Mouse (Mus musculus): ENCODE data around the gene Rftn1. TPM values are rescaled to one million over a fixed set of nuclear protein-coding genes. Genes with fewer than 3 reads are reported as not detected.

Rftn1 gene
- polyA plus RNA-seq, 1 experiment from 2014 or later, result 12.8 TPM

GRCm38 (mm10) chr17:50231206-50231605 is 40.7 kb upstream of the Rftn1 start:
- Histone ChIP-seq H3K4me1 (ENCODE audit: control insufficient read depth, insufficient read depth, low read length) (peaks cover 3% of the 10 kb centered on the region; the same call in 1 of the 2 replicates), H3K9ac (replicated peaks; ENCODE audit: low read length) (no peak overlapping the region), H3K4me3 (replicated peaks; ENCODE audit: low read depth, low read length) (no peak overlapping the region), H3K4me2 (ENCODE audit: low read length) (no peak overlapping the region), H3K27ac (replicated peaks; ENCODE audit: low read depth, low read length) (no peak overlapping the region), H3K36me3 (ENCODE audit: control insufficient read depth, insufficient read depth, low read length) (no peaks in the 10 kb centered on the region), H3K27me3 (ENCODE audit: control insufficient read depth, insufficient read depth, low read length) (no peaks in the 10 kb centered on the region), H3K9me3 (ENCODE audit: control insufficient read depth, low read length) (no peaks in the 10 kb centered on the region)
- no peak for ATAC-seq (ENCODE audit: low FRiP score, low TSS enrichment)
- no peak for DNase-seq
- 82% methylated on average over 8 of the region's 8 CpGs for WGBS

GRCm38 (mm10) chr17:50229534-50229933 is 39.1 kb upstream of the Rftn1 start:
- ATAC-seq (ENCODE audit: low FRiP score, low TSS enrichment) (no peak), DNase-seq (no peak)
- Histone ChIP-seq H3K4me1 (ENCODE audit: control insufficient read depth, insufficient read depth, low read length) (no peaks in the 10 kb centered on the region), H3K4me2 (ENCODE audit: low read length) (no peak overlapping the region), H3K27ac (replicated peaks; ENCODE audit: low read depth, low read length) (no peak overlapping the region), H3K4me3 (replicated peaks; ENCODE audit: low read depth, low read length) (no peak overlapping the region), H3K36me3 (ENCODE audit: control insufficient read depth, insufficient read depth, low read length) (no peaks in the 10 kb centered on the region), H3K27me3 (ENCODE audit: control insufficient read depth, insufficient read depth, low read length) (no peaks in the 10 kb centered on the region), H3K9ac (replicated peaks; ENCODE audit: low read length) (no peak overlapping the region), H3K9me3 (ENCODE audit: control insufficient read depth, low read length) (no peaks in the 10 kb centered on the region)
- 86% methylated on average over 4 of the region's 4 CpGs for WGBS

GRCm38 (mm10) chr17:50227366-50227765 is 36.9 kb upstream of the Rftn1 start:
- 73% methylated on average over 7 of the region's 7 CpGs for WGBS
- Histone ChIP-seq H3K27me3 (ENCODE audit: control insufficient read depth, insufficient read depth, low read length) (no peaks in the 10 kb centered on the region), H3K9me3 (ENCODE audit: control insufficient read depth, low read length) (no peaks in the 10 kb centered on the region), H3K36me3 (ENCODE audit: control insufficient read depth, insufficient read depth, low read length) (no peaks in the 10 kb centered on the region), H3K27ac (replicated peaks; ENCODE audit: low read depth, low read length) (no peak overlapping the region), H3K4me3 (replicated peaks; ENCODE audit: low read depth, low read length) (no peak overlapping the region), H3K9ac (replicated peaks; ENCODE audit: low read length) (no peak overlapping the region), H3K4me2 (ENCODE audit: low read length) (no peak overlapping the region), H3K4me1 (ENCODE audit: control insufficient read depth, insufficient read depth, low read length) (no peaks in the 10 kb centered on the region)
- DNase-seq (no peak), ATAC-seq (ENCODE audit: low FRiP score, low TSS enrichment) (no peak)

- H3K27ac ChIP-seq (replicated peaks; ENCODE audit: low read depth, low read length), result no peak overlapping the region
- H3K27me3 ChIP-seq (ENCODE audit: control insufficient read depth, insufficient read depth, low read length), result no peaks in the 10 kb centered on the region
- H3K9ac ChIP-seq (replicated peaks; ENCODE audit: low read length), result no peak overlapping the region
- no peak overlapping the region for H3K4me3 ChIP-seq (replicated peaks; ENCODE audit: low read depth, low read length)
- WGBS, result 79% methylated on average over 5 of the region's 5 CpGs
- H3K4me1 ChIP-seq (ENCODE audit: control insufficient read depth, insufficient read depth, low read length), result no peaks in the 10 kb centered on the region
- no peak overlapping the region for H3K4me2 ChIP-seq (ENCODE audit: low read length)
- H3K9me3 ChIP-seq (ENCODE audit: control insufficient read depth, low read length), result no peaks in the 10 kb centered on the region
- DNase-seq, result no peak
- no peaks in the 10 kb centered on the region for H3K36me3 ChIP-seq (ENCODE audit: control insufficient read depth, insufficient read depth, low read length)
- ATAC-seq (ENCODE audit: low FRiP score, low TSS enrichment), result no peak
Observed at GRCm38 (mm10) chr17:50224718-50225117, 34.2 kb upstream of the Rftn1 start.

- Histone ChIP-seq H3K4me1 (ENCODE audit: control insufficient read depth, insufficient read depth, low read length) (no peaks in the 10 kb centered on the region), H3K4me2 (ENCODE audit: low read length) (no peak overlapping the region), H3K9ac (replicated peaks; ENCODE audit: low read length) (no peak overlapping the region), H3K4me3 (replicated peaks; ENCODE audit: low read depth, low read length) (no peak overlapping the region), H3K27me3 (ENCODE audit: control insufficient read depth, insufficient read depth, low read length) (no peaks in the 10 kb centered on the region), H3K36me3 (ENCODE audit: control insufficient read depth, insufficient read depth, low read length) (no peaks in the 10 kb centered on the region), H3K9me3 (ENCODE audit: control insufficient read depth, low read length) (no peaks in the 10 kb centered on the region), H3K27ac (replicated peaks; ENCODE audit: low read depth, low read length) (no peak overlapping the region)
- ATAC-seq (ENCODE audit: low FRiP score, low TSS enrichment) (no peak), DNase-seq (no peak)
- 75% methylated on average over 4 of the region's 4 CpGs for WGBS
Observed at GRCm38 (mm10) chr17:50217978-50218377, 27.5 kb upstream of the Rftn1 start.

- H3K27ac ChIP-seq (replicated peaks; ENCODE audit: low read depth, low read length), result no peak overlapping the region
- H3K9me3 ChIP-seq (ENCODE audit: control insufficient read depth, low read length), result no peaks in the 10 kb centered on the region
- H3K27me3 ChIP-seq (ENCODE audit: control insufficient read depth, insufficient read depth, low read length), result no peaks in the 10 kb centered on the region
- 88% methylated on average over 6 of the region's 6 CpGs for WGBS
- H3K4me1 ChIP-seq (ENCODE audit: control insufficient read depth, insufficient read depth, low read length), result no peaks in the 10 kb centered on the region
- H3K4me3 ChIP-seq (replicated peaks; ENCODE audit: low read depth, low read length), result no peak overlapping the region
- DNase-seq, result no peak
- H3K9ac ChIP-seq (replicated peaks; ENCODE audit: low read length), result no peak overlapping the region
- no peak overlapping the region for H3K4me2 ChIP-seq (ENCODE audit: low read length)
- H3K36me3 ChIP-seq (ENCODE audit: control insufficient read depth, insufficient read depth, low read length), result no peaks in the 10 kb centered on the region
- no peak for ATAC-seq (ENCODE audit: low FRiP score, low TSS enrichment)
Observed at GRCm38 (mm10) chr17:50215104-50215503, 24.6 kb upstream of the Rftn1 start.

- H3K9ac ChIP-seq (replicated peaks; ENCODE audit: low read length), result no peak overlapping the region
Observed at GRCm38 (mm10) chr17:50213117-50213516, 22.6 kb upstream of the Rftn1 start.

GRCm38 (mm10) chr17:50211816-50212215 is 21.3 kb upstream of the Rftn1 start:
- Histone ChIP-seq H3K36me3 (ENCODE audit: control insufficient read depth, insufficient read depth, low read length) (no peaks in the 10 kb centered on the region), H3K4me2 (ENCODE audit: low read length) (no peak overlapping the region), H3K27ac (replicated peaks; ENCODE audit: low read depth, low read length) (no peak overlapping the region), H3K9me3 (ENCODE audit: control insufficient read depth, low read length) (no peaks in the 10 kb centered on the region), H3K4me3 (replicated peaks; ENCODE audit: low read depth, low read length) (no peak overlapping the region), H3K4me1 (ENCODE audit: control insufficient read depth, insufficient read depth, low read length) (no peaks in the 10 kb centered on the region), H3K9ac (replicated peaks; ENCODE audit: low read length) (no peak overlapping the region), H3K27me3 (ENCODE audit: control insufficient read depth, insufficient read depth, low read length) (no peaks in the 10 kb centered on the region)
- 92% methylated on average over 7 of the region's 7 CpGs for WGBS
- DNase-seq (no peak), ATAC-seq (ENCODE audit: low FRiP score, low TSS enrichment) (no peak)

More at GRCm38 (mm10) chr17:50213117-50213516, 22.6 kb upstream of the Rftn1 start:
- Histone ChIP-seq H3K4me2 (ENCODE audit: low read length) (no peak overlapping the region), H3K4me3 (replicated peaks; ENCODE audit: low read depth, low read length) (no peak overlapping the region), H3K9me3 (ENCODE audit: control insufficient read depth, low read length) (no peaks in the 10 kb centered on the region), H3K4me1 (ENCODE audit: control insufficient read depth, insufficient read depth, low read length) (no peaks in the 10 kb centered on the region), H3K27ac (replicated peaks; ENCODE audit: low read depth, low read length) (no peak overlapping the region), H3K27me3 (ENCODE audit: control insufficient read depth, insufficient read depth, low read length) (no peaks in the 10 kb centered on the region), H3K36me3 (ENCODE audit: control insufficient read depth, insufficient read depth, low read length) (no peaks in the 10 kb centered on the region)
- ATAC-seq (ENCODE audit: low FRiP score, low TSS enrichment) (no peak), DNase-seq (no peak)
- WGBS, result 96% methylated on average over 4 of the region's 4 CpGs

GRCm38 (mm10) chr17:50209831-50210230 is 19.4 kb upstream of the Rftn1 start:
- ATAC-seq (ENCODE audit: low FRiP score, low TSS enrichment) (no peak), DNase-seq (no peak)
- Histone ChIP-seq H3K36me3 (ENCODE audit: control insufficient read depth, insufficient read depth, low read length) (no peaks in the 10 kb centered on the region), H3K9me3 (ENCODE audit: control insufficient read depth, low read length) (no peaks in the 10 kb centered on the region), H3K4me3 (replicated peaks; ENCODE audit: low read depth, low read length) (no peak overlapping the region), H3K27me3 (ENCODE audit: control insufficient read depth, insufficient read depth, low read length) (no peaks in the 10 kb centered on the region), H3K27ac (replicated peaks; ENCODE audit: low read depth, low read length) (no peak overlapping the region), H3K4me2 (ENCODE audit: low read length) (no peak overlapping the region), H3K9ac (replicated peaks; ENCODE audit: low read length) (no peak overlapping the region), H3K4me1 (ENCODE audit: control insufficient read depth, insufficient read depth, low read length) (no peaks in the 10 kb centered on the region)
- WGBS, result 90% methylated on average over 6 of the region's 6 CpGs
